Mouse (Mus musculus): ENCODE results near the gene Med27.

DNA sequence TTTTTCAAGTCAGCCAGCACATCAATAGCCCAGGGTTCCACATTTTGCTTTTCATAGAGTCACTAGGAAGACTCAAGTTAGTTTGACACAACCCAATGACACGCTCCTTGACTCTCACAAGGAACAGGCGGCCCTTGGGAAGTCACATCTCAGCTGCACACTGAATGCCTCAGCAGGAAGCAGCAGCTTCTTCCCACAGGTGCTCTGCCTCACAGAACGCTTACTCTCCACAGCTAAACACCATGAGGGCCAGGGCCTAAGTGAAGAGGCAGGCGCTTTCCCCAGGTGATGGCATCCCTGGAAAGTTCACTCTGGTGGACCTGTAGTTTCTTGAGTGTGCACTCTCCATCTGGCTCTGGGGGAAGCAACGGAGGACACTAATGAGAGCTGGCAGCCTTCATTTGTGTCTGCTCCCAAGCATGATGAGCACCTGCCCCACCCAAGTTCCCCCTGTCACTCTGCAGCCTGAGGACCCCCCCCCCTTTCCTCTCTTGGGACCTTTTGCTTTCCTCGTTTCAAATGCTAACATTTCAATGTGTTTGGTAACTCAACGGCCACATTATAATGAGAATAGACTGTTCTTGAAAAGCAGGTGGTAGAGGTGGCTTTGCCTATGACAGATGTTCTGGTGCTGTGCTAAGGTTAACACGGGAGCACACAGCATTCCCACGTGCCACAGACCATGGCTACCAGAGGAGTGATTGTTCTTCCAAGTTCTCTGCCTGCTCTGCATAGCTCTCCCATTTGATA, 154.2 kb downstream of the Med27 start:
- TF ChIP-seq CTCF (IDR thresholded peaks at IDR 0.05; ENCODE audit: control insufficient read depth, insufficient read depth, insufficient read length) (no peak), USF1 (IDR thresholded peaks at IDR 0.05; ENCODE audit: low read depth) (no peak), MYOD1 (IDR thresholded peaks at IDR 0.05; ENCODE audit: control insufficient read depth, insufficient read length, low read depth) (no peak), MYOG (IDR thresholded peaks at IDR 0.05; ENCODE audit: control insufficient read depth, extremely low read depth, insufficient read length) (no peak), MAX (IDR thresholded peaks at IDR 0.05) (no peak), FOSL1 (IDR thresholded peaks at IDR 0.05; ENCODE audit: insufficient read depth, low read length, poor library complexity, severe bottlenecking) (no peak)
